Mouse (Mus musculus): ENCODE measurements around the gene Enah. TPM values are rescaled to one million over a fixed set of nuclear protein-coding genes. Genes with fewer than 3 reads are reported as not detected.

Enah gene
- total RNA-seq, 1 experiment from 2014 or later, result 64.8 TPM

- no peak for DNase-seq
These were observed 56.4 kb downstream of the Enah start for GRCm38 (mm10) chr1:181963351-181963750.

- DNase-seq, result no peak
These were observed 59.4 kb downstream of the Enah start for GRCm38 (mm10) chr1:181960383-181960782.

GRCm38 (mm10) chr1:181958392-181958791 lies 61.4 kb downstream of the Enah start:
- no peak for DNase-seq

DNA sequence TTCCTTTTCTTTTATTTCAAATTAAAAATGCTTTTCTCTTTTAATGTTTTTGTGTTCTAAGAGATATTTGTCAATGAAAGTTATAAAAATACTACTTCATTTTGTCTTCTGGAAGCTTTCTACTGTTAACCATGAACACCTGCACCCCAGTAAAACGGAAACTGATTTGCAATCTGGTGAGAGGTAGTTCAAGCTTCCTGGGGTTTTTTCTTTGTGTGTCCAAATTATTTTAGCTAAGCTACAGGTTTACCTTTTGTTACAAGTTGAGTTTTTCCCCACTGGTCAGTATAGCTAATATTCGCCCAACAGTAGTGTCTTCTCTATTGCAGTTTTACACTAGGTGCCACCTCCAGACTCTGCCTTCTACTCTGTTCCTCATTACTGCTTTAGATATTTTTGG lies 62.1 kb downstream of the Enah start:
- DNase-seq, result no peak

- DNase-seq, result no peak
These were observed 66.2 kb downstream of the Enah start for GRCm38 (mm10) chr1:181953547-181953946.

DNA sequence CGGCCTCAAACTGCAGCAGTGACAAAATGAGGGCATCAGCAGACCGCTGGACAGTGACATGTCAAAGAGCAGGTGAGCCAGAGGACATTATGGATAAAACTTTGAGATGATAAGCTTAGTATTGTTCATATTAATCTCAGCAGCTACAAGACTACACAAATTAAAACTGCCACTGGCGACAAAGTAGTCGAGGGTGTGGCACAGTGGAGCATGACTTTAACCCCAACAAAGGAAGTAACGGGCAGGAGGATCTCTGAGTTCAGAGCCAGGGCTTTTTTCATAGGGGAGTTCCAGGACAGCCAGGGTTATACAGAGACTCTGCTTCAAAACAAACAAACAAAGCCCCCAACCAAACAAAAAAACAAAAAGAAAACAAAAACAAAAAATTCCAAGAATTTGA lies 68.5 kb downstream of the Enah start:
- no peak for DNase-seq

- DNase-seq, result no peak
These were observed 69.1 kb downstream of the Enah start for GRCm38 (mm10) chr1:181950721-181951120.

GRCm38 (mm10) chr1:181948191-181948590 lies 71.6 kb downstream of the Enah start:
- no peak for DNase-seq

GRCm38 (mm10) chr1:181937064-181937463 lies 82.7 kb downstream of the Enah start:
- no peak for DNase-seq

DNA sequence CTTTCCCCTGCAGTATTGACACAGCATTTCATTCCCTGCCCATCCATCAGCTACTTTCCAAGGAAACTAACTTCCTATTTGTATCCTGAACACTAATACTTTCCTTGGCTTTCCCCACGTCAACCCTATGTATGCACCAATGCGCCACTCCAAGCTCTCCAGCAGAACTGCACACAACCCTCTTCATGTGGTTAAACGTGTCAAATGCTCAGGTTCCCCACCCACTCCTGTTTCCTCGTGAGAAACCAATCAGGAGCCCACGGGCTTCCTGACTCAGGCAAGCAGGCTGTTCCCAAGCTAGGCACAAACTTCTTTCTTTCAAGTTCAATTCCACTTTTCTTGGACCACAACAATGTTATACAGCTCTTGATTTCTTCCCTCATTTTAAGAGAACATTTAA lies 91.4 kb downstream of the Enah start:
- DNase-seq, result no peak

DNA sequence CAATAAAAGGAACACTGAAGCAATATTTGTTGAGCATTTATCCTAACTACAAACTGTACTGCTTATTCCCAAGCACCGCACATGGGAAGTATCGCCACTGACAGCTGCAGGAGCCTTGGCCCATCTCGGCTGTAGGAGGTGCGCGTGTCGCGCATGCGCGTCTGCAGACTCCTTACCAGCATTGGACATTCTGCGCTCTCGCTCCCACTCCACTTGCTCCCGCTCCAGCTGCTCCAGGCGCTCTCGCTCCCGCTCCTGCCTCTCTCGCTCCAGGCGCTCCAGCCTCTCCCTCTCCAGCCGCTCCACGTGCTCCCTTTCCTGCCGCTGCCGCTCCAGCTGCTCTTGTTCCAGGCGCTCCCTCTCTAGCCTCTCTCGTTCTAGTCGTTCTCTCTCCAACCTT lies 96.4 kb downstream of the Enah start:
- no peak for DNase-seq

GRCm38 (mm10) chr1:181921580-181922494 lies 98.0 kb downstream of the Enah start:
- peak; percentile 16 for DNase-seq

DNA sequence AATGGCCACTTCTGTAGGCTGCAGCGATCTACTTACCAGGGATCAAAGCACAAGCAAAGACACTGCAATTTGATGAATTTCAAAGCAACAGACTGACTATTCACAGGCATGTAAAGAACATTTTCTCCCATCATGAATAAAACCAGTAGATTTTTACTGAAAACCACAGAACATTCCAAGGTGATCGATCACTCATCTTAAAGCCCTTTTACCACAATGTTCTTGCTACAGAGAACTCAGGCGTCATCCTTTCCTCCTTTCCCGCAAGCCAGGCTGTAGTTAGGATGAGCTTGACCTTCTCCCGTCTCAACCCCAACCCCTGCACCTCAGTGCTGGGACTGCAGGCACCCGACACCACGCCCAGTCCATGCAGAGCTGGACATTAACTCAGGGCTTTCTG lies 107.9 kb downstream of the Enah start:
- DNase-seq, result no peak

DNA sequence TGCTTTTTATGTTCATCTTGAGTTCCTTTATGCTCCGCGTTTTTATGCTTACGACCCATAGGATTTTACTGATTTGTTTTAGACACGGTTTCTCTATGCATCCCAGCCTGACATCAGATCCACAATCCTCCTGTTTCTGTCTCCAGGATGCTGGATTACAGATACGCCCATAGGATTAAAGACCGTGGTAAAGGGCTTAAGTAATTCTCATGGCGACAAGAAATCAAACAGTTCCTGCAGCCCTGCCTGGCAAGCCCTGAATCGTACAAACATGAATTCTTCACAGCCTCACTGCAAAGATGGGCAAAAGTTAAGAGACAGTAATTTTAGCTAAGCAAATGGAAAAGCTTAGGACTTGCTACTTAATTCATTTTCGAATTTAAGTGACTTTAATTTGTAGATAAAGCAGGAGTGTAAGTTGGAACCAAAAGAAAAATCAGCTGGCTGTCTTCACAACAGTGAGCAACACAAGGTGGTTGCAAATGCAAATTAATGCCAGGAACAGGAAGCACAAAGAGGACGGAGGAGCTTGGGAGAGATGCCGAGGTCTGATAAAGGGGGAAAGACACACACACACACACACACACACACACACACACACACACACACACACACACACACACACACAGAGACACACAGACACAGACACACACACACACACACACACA lies 118.0 kb downstream of the Enah start:
- DNase-seq, result no peak

GRCm38 (mm10) chr1:181900846-181901245 lies 118.9 kb downstream of the Enah start:
- no peak for DNase-seq

- no peak for DNase-seq
These were observed 120.8 kb downstream of the Enah start for GRCm38 (mm10) chr1:181898961-181899360.

GRCm38 (mm10) chr1:181896991-181897390 lies 122.8 kb downstream of the Enah start:
- no peak for DNase-seq

GRCm38 (mm10) chr1:181893721-181894120 lies 126.1 kb downstream of the Enah start:
- no peak for DNase-seq

GRCm38 (mm10) chr1:181889670-181890069 lies 130.1 kb downstream of the Enah start:
- no peak for DNase-seq

DNA sequence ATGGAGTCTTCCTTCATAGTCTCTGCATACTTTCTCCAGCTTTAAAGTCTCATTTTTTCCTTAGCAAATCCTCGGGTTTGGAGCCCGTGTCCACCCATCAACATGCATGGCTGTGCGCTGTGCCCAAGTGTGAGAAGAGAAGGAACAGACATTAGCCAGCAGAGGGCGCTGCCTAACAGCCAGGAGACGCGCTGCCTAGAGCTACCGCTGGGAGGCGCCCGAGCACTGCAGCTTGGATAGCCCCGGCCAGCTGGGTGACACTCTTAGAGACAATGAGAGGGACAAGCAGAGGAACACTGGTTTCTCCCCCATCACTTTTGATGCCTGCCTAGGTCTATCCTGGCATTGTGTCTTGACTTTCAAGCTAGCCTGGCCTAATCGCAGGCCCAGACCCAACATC lies 131.0 kb downstream of the Enah start:
- peak; percentile 91 for DNase-seq

- DNase-seq, result peak; percentile 27
These were observed 138.3 kb downstream of the Enah start for GRCm38 (mm10) chr1:181881532-181881931.

DNA sequence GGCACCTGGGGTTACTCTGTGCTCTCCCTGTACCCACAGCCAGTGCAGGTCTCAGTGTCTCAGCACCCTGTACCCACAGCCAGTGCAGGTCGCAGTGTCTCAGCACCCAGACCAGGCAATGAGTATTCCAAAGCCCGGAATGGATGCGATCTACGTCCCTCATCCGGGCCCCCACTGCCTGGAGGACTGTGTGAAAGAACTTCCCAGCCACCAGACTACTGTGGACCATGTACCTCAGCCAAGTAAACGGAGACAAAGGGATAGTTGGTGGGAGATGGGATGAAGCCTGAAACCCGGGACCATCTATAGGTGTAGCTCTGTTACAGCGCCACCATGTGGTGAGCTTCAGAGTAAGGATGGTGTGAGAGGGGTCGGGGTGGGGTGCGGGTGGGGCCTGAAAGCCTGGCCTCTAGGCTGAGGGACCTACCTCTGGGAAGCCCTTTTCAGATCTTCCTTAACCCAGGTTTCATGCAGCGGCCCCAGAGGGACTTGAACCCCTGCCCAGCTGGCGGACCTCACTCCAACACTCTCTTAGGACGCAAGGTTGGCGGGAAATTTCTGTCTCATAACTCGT lies 139.0 kb downstream of the Enah start:
- no peak for DNase-seq

- DNase-seq, result no peak
These were observed 141.4 kb downstream of the Enah start for GRCm38 (mm10) chr1:181878436-181878835.

Measured in adrenal gland, postnatal 25 days (tissue).